Mouse (Mus musculus): ENCODE results near the gene Myo1e.

Myo1e gene

DNA sequence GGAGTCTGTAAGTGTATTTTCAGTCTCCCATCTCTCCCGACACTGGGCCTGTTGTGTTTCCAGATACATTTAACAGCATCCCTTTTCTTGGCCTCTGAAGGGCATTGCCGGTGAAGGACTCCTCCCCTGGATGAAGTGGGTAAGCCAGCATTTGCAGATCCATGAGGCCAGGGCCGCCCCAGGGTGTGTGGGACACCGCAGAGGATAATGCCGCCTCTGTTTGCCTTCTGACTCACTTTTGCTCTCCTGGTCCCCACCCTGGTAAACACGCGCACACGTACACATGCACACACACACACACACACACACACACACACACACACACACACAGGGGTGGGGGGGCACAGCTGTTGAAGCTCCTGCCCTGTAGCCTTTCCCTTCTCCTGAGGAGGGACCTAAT is 74.3 kb downstream of the Myo1e start:
- DNase-seq (ENCODE audit: low read depth, low spot score) = no peak

DNA sequence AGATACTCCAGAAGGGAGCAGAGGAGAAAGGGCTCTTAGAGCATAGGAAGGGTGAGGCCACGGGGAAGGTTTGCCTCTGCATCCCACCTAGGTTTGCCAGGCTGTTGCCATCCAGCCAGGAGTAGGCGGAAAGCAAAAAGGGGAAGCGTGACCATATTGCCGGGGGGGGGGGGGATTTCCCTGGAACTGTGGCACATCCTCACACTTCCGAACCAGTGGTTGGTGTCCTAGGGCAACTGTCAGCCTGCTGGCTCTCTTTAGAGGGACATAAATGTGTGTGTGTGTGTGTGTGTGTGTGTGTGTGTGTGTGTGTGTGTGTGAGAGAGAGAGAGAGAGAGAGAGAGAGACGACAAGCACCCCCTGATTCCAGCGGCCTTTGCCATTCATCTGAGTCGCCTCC is 75.0 kb downstream of the Myo1e start:
- no peak for DNase-seq (ENCODE audit: low read depth, low spot score)

DNA sequence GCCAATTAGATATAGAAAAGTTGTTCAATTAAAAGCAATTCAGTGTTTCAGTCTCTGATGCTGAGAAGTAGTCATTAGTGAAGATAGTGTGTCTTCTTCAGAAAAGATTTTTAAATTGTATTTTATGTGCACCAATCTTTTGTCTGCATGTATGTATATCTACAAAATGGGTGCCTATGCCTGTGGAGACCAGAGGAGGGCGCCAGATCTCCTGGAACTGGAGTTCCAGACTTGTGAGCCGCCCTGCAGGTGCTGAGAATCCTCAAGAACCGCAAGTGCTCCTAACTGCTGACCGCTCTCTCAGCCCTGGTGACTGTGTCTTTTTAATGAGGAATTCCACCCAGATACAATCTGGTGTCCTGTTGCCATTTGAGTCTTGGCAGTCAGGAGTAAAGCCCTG is 76.0 kb downstream of the Myo1e start:
- no peak for DNase-seq (ENCODE audit: low read depth, low spot score)

GRCm38 (mm10) chr9:70284584-70285140 is 77.5 kb downstream of the Myo1e start:
- no peak for DNase-seq (ENCODE audit: low read depth, low spot score)

- no peak for DNase-seq (ENCODE audit: low read depth, low spot score)
Observed at GRCm38 (mm10) chr9:70290785-70291184, 83.6 kb downstream of the Myo1e start.

GRCm38 (mm10) chr9:70296916-70297315 is 89.8 kb downstream of the Myo1e start:
- no peak for DNase-seq (ENCODE audit: low read depth, low spot score)

DNA sequence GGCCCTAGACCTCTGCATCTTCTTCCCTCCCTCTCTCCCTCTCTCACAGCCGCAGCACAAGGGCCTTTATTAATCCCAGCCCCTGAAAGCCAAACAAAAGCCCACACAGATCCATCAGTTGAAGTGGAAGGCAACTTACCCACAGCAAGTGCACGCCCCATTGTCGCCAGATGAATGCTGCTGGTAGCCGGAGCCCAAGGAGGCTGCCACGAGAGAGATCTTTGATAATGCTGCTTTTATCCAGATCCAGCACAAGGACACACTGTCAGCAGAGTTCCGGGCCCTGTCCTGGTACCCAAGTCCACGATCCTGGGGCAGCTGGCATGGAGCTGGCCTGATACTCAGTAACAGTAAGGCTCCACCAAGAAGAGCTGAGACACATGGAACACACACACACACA is 91.1 kb downstream of the Myo1e start:
- no peak for DNase-seq (ENCODE audit: low read depth, low spot score)

GRCm38 (mm10) chr9:70300705-70301104 is 93.6 kb downstream of the Myo1e start:
- DNase-seq (ENCODE audit: low read depth, low spot score) = no peak

GRCm38 (mm10) chr9:70301598-70301997 is 94.4 kb downstream of the Myo1e start:
- DNase-seq (ENCODE audit: low read depth, low spot score) = no peak

DNA sequence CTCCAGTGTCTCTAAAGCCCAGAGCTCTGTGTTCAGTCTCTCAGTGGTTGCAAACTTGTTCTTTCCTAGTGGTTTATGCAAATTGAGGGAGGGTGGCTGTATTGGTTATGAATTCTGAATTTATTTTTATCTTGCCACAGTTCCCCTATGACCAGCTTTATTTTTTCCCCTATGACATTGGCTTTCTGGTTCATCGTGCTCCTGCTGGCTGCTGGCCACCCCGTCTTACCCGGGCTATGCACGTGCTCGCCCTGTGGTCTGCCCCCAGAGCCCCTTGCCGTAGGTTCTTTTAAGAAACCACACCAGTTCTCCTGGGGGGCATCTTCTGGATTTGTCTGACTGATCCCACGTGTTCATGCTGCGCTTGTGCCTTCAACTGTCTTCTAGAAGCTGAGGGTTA is 97.8 kb downstream of the Myo1e start:
- no peak for DNase-seq (ENCODE audit: low read depth, low spot score)

GRCm38 (mm10) chr9:70310046-70310445 is 102.9 kb downstream of the Myo1e start:
- DNase-seq (ENCODE audit: low read depth, low spot score) = peak; percentile 64

DNA sequence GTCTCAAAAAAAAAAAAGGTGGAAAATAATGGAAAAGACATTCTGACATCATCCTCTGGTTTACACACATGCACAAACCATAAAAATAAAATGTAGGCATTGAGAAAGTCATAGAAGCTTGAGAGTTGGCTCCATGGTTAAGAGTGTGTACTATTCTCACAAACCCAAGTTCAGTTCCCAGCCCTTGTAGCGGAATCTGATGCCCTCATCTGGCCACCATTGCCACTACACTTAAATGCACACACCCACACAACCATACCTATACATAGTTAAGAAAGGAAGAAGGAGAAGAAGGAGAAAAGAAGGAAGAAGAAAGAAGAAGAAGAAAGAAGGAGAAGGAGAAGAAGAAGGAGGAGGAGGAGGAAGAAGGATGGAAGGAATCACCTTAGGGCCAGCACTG is 106.9 kb downstream of the Myo1e start:
- no peak for DNase-seq (ENCODE audit: low read depth, low spot score)

DNA sequence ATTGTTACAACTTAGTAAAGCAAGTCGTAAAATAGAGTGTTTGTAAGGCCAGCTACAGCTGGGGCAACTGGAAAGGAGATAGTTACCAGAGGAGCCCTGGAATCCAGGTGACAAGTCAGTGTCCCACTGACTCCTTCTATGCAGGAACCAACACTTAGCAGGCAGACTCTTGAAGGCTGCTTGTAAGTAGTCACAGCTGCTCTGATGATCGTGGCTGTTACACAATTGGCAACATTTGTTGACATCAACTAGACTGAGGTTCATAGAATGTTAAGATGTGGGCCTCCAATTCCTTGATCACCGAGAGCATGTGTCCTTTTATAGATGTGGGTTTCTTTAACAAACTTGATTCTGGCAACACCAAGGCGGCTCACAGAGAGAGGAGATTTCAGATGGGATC is 108.0 kb downstream of the Myo1e start:
- no peak for DNase-seq (ENCODE audit: low read depth, low spot score)

DNA sequence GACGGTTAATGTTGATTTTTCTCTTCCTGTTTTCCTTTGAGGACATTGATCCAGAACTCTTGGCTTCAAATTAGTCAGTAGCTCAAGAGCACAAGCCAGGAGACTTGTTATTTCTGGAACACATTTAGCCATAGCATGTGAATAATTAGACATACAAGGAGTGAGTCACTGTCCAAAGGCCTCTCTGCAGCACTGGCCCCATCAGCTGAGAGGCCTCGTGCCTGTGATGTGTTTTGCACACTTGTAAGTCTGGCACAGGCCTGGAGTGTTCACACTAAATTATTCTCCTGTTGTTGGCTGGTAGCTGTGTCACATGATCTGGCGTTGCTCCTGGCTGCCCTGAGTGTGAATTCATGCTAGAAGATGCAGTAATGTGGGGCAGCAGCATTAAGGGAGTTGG is 111.5 kb downstream of the Myo1e start:
- no peak for DNase-seq (ENCODE audit: low read depth, low spot score)

- DNase-seq (ENCODE audit: low read depth, low spot score) = no peak
Observed at GRCm38 (mm10) chr9:70324336-70324735, 117.2 kb downstream of the Myo1e start.

DNA sequence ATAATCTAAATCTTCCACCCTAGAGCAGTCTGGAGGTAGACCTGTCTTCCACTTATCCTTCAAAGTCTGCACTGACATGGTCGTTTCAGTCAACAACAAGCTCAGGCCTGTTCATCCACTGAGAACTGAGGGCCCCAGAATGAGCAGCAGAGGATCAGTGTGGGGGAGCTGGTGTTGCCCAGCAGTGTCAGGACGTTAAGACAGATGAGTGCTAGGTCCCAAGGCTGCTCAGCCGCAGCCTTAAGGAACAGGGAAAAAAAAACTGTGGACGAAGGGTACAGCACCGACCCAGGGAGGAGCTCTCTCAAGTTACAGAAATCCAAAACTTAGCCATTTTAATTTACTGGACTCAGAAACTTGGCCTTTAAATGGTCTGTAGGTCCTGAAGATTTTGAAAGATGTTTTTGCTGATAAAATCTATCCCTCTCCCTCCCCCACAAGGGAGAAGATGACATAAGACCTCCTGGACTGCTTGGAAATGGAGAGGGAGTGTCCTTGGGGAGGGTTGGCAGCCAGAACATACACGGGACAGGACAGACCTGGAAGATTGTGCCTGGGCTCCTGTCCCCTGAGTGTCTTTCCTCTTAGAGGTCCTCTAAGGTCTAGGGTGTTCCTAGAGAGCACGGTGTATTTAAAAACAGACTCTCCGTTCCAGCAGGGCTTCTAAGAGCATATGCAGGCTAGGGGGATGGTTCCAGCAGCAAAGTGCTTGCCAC is 118.9 kb downstream of the Myo1e start:
- no peak for DNase-seq (ENCODE audit: low read depth, low spot score)

DNA sequence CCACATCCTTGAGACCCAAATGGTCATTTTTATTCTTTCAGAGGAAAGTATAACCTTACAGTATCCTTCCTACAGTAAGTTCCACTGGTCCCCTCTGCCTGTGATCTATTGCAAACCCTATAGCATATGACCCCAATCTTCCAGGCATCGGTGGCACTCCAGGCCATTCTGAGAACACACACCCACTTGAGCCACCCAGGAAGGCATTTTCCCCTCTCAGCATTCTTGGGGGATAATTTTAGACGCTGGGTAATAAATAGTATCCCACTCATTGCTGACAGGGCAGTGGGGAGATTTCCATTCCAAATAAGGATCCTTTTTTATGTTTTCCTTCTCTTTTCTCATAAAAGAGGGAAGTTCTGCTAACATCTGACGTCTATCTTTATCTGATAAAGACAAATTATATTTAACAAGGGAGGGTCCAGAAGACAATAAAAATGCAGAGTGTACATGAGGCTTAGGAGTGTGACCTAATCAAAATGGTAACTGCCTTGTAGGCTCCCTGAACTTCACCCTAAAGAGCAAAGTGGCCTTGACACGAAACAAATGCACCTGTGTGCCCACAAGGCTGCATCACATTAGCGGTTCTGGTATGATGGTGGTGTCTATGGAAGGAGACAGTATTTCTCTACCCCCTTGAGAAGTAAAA is 121.2 kb downstream of the Myo1e start:
- no peak for DNase-seq (ENCODE audit: low read depth, low spot score)

- DNase-seq (ENCODE audit: low read depth, low spot score) = no peak
Observed at GRCm38 (mm10) chr9:70331727-70332335, 124.7 kb downstream of the Myo1e start.

GRCm38 (mm10) chr9:70338391-70338790 is 131.2 kb downstream of the Myo1e start:
- no peak for DNase-seq (ENCODE audit: low read depth, low spot score)

DNA sequence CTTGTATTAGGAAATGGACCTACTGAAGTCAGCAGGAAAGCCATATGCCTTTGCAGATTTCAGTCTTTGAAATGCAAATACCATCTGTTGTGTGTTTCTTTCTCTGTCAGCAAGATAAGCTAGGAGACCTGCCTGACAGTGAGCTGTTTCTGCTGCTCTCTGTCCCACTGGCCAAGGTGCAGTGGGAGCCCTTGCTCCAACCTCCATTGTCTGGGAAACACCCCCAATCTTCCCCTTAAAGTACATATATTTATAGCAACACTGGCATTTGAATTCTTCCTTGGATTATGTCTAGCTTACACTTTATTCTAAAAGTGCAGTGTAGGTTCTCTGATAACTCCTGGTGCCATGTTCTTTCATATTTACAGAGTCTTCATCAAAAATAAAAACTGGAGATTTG is 131.7 kb downstream of the Myo1e start:
- no peak for DNase-seq (ENCODE audit: low read depth, low spot score)

- DNase-seq (ENCODE audit: low read depth, low spot score) = no peak
Observed at GRCm38 (mm10) chr9:70349274-70349673, 142.1 kb downstream of the Myo1e start.

DNA sequence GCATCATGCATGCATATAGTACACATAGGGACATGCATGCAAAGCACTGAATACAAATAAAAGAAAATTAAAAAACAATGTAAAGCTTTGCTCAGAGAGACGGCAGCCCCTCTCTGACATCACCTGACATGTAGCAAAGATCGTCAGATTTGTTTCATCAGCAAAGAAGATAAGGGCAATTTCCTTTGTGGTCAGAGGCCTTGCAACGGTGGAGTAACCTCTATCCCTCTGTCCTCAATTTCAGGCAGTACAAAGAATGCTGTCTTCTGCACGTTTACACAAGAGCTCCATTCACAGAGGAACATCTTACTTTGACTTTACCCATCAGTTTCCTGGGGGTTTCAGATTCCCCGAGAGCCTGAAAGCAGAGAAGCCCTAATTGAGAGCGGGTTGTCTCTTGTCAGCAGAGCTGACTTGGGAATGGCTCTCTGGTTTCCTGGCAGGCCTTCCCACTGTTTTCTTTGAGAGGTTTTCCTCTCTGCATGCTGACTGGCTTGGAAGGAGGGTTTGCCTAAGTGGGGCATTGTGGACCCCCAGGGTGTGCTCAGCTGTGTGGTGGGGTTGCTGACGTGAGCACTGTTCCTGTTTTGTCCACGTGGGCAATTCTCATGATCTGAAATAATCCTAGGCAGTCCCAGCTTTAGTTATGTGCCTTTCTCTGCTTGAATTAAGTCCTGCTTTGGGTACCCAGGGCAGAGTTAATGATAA is 144.6 kb downstream of the Myo1e start:
- DNase-seq (ENCODE audit: low read depth, low spot score) = peak; percentile 13

Data from CD4-positive helper T cell, adult 2 months (primary cell).